Mouse (Mus musculus) MEL (cell line): ENCODE data around the gene Ptbp1. TPM values are rescaled to one million over a fixed set of nuclear protein-coding genes. Genes with fewer than 3 reads are reported as not detected.

Experiments used
- DNase-seq: peaks from one replicate; pipeline ENCODE4 v3.0.0; 2011; ENCODE audit warnings: low read depth, low spot score
- H3K27ac ChIP-seq: 2 replicates; pipeline ENCODE4 v1.5.1; 2012; ENCODE audit warnings: low read depth, mild to moderate bottlenecking, control low read depth, low read length, moderate library complexity; ENCODE audit not compliant: control insufficient read depth
- H3K27me3 ChIP-seq, 2 experiments: fragments of 150-350 bp in 1 of 2; sonication (generic) in 1 of 2; 2 replicates each; pipeline ENCODE4 v1.6.1; 2012; ENCODE audit warnings: low read length in 2 of 2, mild to moderate bottlenecking in 2 of 2, improper control_type of control experiment in 1 of 2, moderate library complexity in 1 of 2; ENCODE audit not compliant: insufficient read depth in 2 of 2, control insufficient read depth in 1 of 2
- H3K36me3 ChIP-seq, 2 experiments: 2 replicates each; pipeline ENCODE4 v1.6.1; 2012 to 2014; ENCODE audit warnings: low read length in 2 of 2, improper control_type of control experiment in 1 of 2, inconsistent platforms in 1 of 2, mild to moderate bottlenecking in 1 of 2; ENCODE audit not compliant: insufficient read depth in 2 of 2, control insufficient read depth in 1 of 2
- H3K4me1 ChIP-seq, 2 experiments: fragments of 150-350 bp in 1 of 2; sonication (generic) in 1 of 2; 2 replicates each; pipeline ENCODE4 v1.6.1; 2012; ENCODE audit warnings: low read length in 2 of 2, improper control_type of control experiment in 1 of 2, mild to moderate bottlenecking in 1 of 2; ENCODE audit not compliant: insufficient read depth in 2 of 2, control insufficient read depth in 1 of 2
- H3K4me3 ChIP-seq, 2 experiments: fragments of 150-350 bp in 1 of 2; sonication (generic) in 1 of 2; 2 replicates each; pipeline ENCODE4 v1.5.1; 2012; ENCODE audit warnings: low read depth in 2 of 2, low read length in 2 of 2, mild to moderate bottlenecking in 2 of 2, moderate library complexity in 2 of 2, control low read depth in 1 of 2, improper control_type of control experiment in 1 of 2; ENCODE audit not compliant: control insufficient read depth in 1 of 2, insufficient read depth in 1 of 2
- H3K79me2 ChIP-seq: 2 replicates; pipeline ENCODE4 v1.6.1; 2012; ENCODE audit warnings: mild to moderate bottlenecking, low read length, moderate library complexity; ENCODE audit not compliant: control insufficient read depth, poor library complexity, insufficient read depth
- H3K9ac ChIP-seq: 2 replicates; pipeline ENCODE4 v1.6.1; 2012; ENCODE audit warnings: low read depth, mild to moderate bottlenecking, control low read depth, low read length, moderate library complexity; ENCODE audit not compliant: control insufficient read depth, poor library complexity, severe bottlenecking
- H3K9me3 ChIP-seq: fragments of 150-350 bp; sonication (generic); replicated peaks from 2 replicates; pipeline ENCODE4 v1.6.1; 2012; ENCODE audit warnings: mild to moderate bottlenecking, low read length, improper control_type of control experiment, moderate library complexity; ENCODE audit not compliant: insufficient read depth
- CHD1 ChIP-seq: IDR thresholded peaks from 2 replicates; pipeline ENCODE4 v1.6.1; 2012; ENCODE audit warnings: low read depth, mild to moderate bottlenecking, inconsistent platforms, low read length, improper control_type of control experiment
- ELF1 ChIP-seq: IDR thresholded peaks from 2 replicates; pipeline ENCODE4 v1.6.1; 2014; ENCODE audit warnings: low read depth, mild to moderate bottlenecking, inconsistent platforms, low read length, improper control_type of control experiment, moderate library complexity
- GABPA ChIP-seq: IDR thresholded peaks from 2 replicates; pipeline ENCODE4 v1.6.1; 2012; ENCODE audit warnings: low read depth, mild to moderate bottlenecking, inconsistent platforms, low read length, improper control_type of control experiment, moderate library complexity
- GATA1 ChIP-seq: IDR thresholded peaks from 2 replicates; pipeline ENCODE4 v1.6.1; 2011; ENCODE audit warnings: low read depth, low read length, improper control_type of control experiment
- NELFE ChIP-seq: IDR thresholded peaks from 2 replicates; pipeline ENCODE4 v1.6.1; 2011; ENCODE audit warnings: low read depth, low read length, improper control_type of control experiment
- RCOR1 ChIP-seq: IDR thresholded peaks from 2 replicates; pipeline ENCODE4 v1.6.1; 2012; ENCODE audit warnings: low read depth, mild to moderate bottlenecking, inconsistent platforms, low read length, improper control_type of control experiment
- TAL1 ChIP-seq: IDR thresholded peaks from 2 replicates; pipeline ENCODE4 v1.6.1; 2012; ENCODE audit warnings: mild to moderate bottlenecking, inconsistent platforms, low read length, moderate library complexity, mixed read lengths
- TBP ChIP-seq: IDR thresholded peaks from 2 replicates; pipeline ENCODE4 v1.8.0; 2011; ENCODE audit warnings: low read depth, low read length, improper control_type of control experiment
- TCF12 ChIP-seq: IDR thresholded peaks from 2 replicates; pipeline ENCODE4 v1.6.1; 2014; ENCODE audit warnings: low read depth, mild to moderate bottlenecking, inconsistent platforms, low read length, improper control_type of control experiment, moderate library complexity
- UBTF ChIP-seq: IDR thresholded peaks from 2 replicates; pipeline ENCODE4 v1.6.1; 2012; ENCODE audit warnings: low read depth, mild to moderate bottlenecking, inconsistent platforms, low read length, improper control_type of control experiment, moderate library complexity, borderline replicate concordance; ENCODE audit not compliant: insufficient read depth
- USF1 ChIP-seq: IDR thresholded peaks from 2 replicates; pipeline ENCODE4 v1.6.1; 2014; ENCODE audit warnings: low read depth, mild to moderate bottlenecking, inconsistent platforms, low read length, improper control_type of control experiment, moderate library complexity
- USF2 ChIP-seq, 2 experiments: IDR thresholded peaks; 2 replicates each; pipeline ENCODE4 v1.6.1; 2011 to 2012; ENCODE audit warnings: improper control_type of control experiment in 2 of 2, low read length in 2 of 2, borderline replicate concordance in 1 of 2, inconsistent platforms in 1 of 2, low read depth in 1 of 2, mild to moderate bottlenecking in 1 of 2; ENCODE audit not compliant: insufficient read depth in 1 of 2
- ZMIZ1 ChIP-seq: IDR thresholded peaks from 2 replicates; pipeline ENCODE4 v1.6.1; 2012; ENCODE audit warnings: low read depth, mild to moderate bottlenecking, inconsistent platforms, low read length, improper control_type of control experiment, moderate library complexity
- polyA plus RNA-seq, 2 experiments: library from polyadenylated mRNA; stranded (reverse) in 1 of 2; unstranded in 1 of 2; fragments of >175 nt in 1 of 2; fragments of >200 nt in 1 of 2; gene quantifications; 2 replicates each; pipeline versions ENCODE4 v1.2.1 to v1.2.4; 2012; ENCODE audit warnings: low replicate concordance in 2 of 2, low read depth in 1 of 2; ENCODE audit not compliant: insufficient read length in 2 of 2, insufficient read depth in 1 of 2, missing spikeins in 1 of 2
- total RNA-seq: library from RNA; depleted of rRNA; stranded (reverse); fragments of 300-350 nt; gene quantifications from 2 replicates; pipeline ENCODE4 v1.2.3, GENCODE M21; 2012

The Ptbp1 gene
- total and polyA plus RNA-seq, 3 experiments: 301 to 837 (median 329) TPM

DNA sequence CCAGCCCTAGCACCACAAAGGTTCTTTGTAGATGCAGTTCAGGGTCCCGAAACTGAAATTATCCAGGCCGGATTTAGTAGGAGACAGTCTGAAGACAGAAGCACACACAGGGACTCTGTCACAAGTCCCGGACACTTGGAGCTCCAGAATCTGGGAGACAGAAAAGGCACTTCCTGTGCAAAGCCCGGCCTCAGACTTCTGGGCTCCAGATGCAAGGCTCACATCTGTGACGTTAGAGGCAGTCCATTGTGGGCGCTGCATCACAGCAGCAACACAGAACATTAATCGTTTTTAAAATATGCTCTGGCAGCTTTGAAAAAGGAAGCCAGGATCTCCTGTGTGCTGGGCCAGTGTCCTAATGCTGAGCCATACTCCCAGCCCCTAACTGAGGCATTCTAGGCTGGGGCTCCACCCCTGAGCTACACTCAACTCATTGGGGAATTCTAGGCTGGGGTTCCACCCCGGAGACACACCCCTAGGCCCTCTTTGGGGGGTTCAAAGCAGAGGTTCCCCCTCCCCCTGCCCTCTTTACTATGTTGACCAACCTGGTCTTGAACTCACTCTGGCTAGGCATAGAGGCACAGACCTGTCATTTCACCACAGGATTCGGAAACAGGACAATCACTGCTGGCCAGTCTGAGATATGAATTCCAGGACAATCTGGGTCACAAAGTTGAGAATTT lies 2.0 kb upstream of the Ptbp1 start:
- Histone ChIP-seq H3K27ac (peak overlapping the region; percentile 96), H3K4me1 (peaks cover 4 to 31% of the 10 kb centered on the region in 2 experiments), H3K36me3 (peaks cover 3 to 22% of the 10 kb centered on the region in 2 experiments; a peak in 3 of 4 replicates), H3K9me3 (no peaks in the 10 kb centered on the region), H3K79me2 (peaks cover 45% of the 10 kb centered on the region), H3K4me3 (peak overlapping the region; percentile 57 to 62), H3K27me3 (no peaks in the 10 kb centered on the region), H3K9ac (peak overlapping the region; percentile 85)
- no peak for TF ChIP-seq UBTF
- TF ChIP-seq TCF12: 0 out of 2 replicates have a peak, but pooled peaks have one; percentile 17
- TF ChIP-seq TBP: 0 out of 2 replicates have a peak, but pooled peaks have one; percentile 8
- TF ChIP-seq TAL1: no peak
- TF ChIP-seq NELFE: 0 out of 2 replicates have a peak, but pooled peaks have one; percentile 11
- no peak for TF ChIP-seq GABPA
- DNase-seq: peak; percentile 43

DNA sequence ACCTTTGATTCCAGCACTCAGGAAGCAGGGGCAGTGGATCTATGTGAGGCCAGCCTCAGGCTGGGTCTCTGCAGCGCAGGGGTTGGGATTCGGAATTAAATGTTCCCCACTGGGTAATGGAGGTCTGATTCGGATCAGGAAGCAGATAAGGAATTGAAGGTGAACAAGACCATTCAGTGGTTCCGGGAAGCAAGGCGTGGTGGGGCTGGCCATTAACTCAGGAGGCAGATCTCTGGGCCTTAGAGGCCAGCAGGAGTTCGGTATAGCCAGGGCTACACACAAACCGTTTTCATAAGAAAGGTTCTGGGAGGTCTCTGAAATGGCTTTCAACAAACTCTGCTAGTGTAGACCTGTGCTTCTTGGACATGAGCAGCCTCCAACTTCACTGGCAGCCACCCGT lies 1.4 kb upstream of the Ptbp1 start:
- H3K4me3 ChIP-seq: peak overlapping the region; percentile 57 to 62
- H3K9ac ChIP-seq: peak overlapping the region; percentile 85
- H3K27ac ChIP-seq: peak overlapping the region; percentile 96
- peaks cover 3 to 27% of the 10 kb centered on the region in 2 experiments for H3K36me3 ChIP-seq
- H3K4me1 ChIP-seq: peaks cover 5 to 37% of the 10 kb centered on the region in 2 experiments
- TF ChIP-seq UBTF: no peak
- TF ChIP-seq ELF1: no peak; the same call in 1 of the 2 replicates
- 0 out of 2 replicates have a peak, but pooled peaks have one; percentile 35 for TF ChIP-seq GATA1
- no peak for TF ChIP-seq USF1
- no peak for TF ChIP-seq RCOR1
- no peak for TF ChIP-seq USF2 (IDR thresholded peaks at IDR 0.05; ENCODE audit: borderline replicate concordance in 1 of 2, insufficient read depth in 1 of 2, low read depth in 1 of 2, low read length in 2 of 2)
- TF ChIP-seq CHD1: no peak
- no peak for TF ChIP-seq ZMIZ1
- DNase-seq: no peak
- H3K79me2 ChIP-seq: peaks cover 51% of the 10 kb centered on the region
- no peaks in the 10 kb centered on the region for H3K9me3 ChIP-seq
- no peaks in the 10 kb centered on the region for H3K27me3 ChIP-seq
